Mouse (Mus musculus): ENCODE data around the gene Ranbp10.

Ranbp10 gene

GRCm38 (mm10) chr8:105826861-105827848, at the start of gene Ranbp10, which contains the start of gene Tsnaxip1:
Gene Ranbp10 (minus strand): TSS chr8:105827350.
Gene Tsnaxip1 (plus strand): TSS chr8:105827731.
- in situ Hi-C loops (cut with MboI; ENCODE audit: low pct_unique_long_range_greater_than_20kb in 1 of 2, low sequenced_read_pairs in 2 of 2, unreplicated experiment in 1 of 2), result no loop called here

GRCm38 (mm10) chr8:105874301-105874700, 47.2 kb upstream of the Ranbp10 start:
- in situ Hi-C loops (cut with MboI; ENCODE audit: low pct_unique_long_range_greater_than_20kb in 1 of 2, low sequenced_read_pairs in 2 of 2, unreplicated experiment in 1 of 2), result no loop called here

DNA sequence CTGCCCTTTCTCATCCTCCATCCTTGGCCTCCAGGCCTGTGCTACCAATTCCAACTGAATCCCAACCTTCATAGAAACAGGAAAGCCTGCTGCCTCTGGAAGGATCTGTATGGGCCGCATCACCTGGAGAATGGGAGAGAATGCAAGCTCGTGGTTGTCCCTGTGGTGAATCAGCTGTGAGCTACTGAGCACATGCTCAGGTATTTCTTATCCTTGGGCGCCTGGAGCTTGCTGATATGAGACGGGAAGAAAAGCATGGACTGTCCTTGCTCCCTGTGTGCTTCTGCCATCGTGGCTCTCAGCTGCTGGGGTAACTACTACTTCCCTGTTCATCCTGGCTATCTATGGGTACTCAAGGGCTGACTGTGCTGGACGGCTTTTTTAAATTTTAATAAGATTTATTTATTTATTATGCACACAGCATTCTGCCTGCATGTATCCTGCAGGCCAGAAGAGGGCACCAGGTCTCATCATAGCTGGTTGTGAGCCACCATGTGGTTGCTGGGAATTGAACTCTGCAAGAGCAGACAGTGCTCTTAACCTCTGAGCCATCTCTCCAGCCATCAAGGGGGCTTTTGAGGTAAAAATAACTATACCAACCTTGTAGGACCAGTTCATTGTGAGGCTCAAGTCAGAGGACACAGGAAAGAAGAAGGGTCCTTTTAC, 39.3 kb upstream of the Ranbp10 start:
- in situ Hi-C loops (cut with MboI; ENCODE audit: low pct_unique_long_range_greater_than_20kb in 1 of 2, low sequenced_read_pairs in 2 of 2, unreplicated experiment in 1 of 2), result no loop called here

DNA sequence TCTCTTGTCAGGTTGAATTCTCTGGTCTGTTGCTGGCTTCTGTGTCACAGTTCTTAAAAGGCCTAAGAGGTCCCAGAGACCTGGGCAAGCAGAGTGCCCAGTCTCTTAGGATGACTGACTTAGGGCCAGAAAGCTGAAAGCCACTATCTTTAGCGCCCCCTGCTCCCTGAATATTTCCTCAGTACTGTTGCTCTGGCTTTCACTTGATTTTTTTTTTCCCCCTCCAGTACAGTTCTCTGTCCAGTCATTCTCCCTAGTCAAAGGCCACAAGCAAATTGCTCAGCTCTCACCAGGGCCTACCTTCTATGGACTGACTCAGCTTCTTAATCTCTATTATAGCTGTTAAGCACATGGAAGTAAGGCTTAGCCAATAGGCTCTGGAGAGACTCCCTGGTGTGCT, 34.8 kb upstream of the Ranbp10 start:
- in situ Hi-C loops (cut with MboI; ENCODE audit: low pct_unique_long_range_greater_than_20kb in 1 of 2, low sequenced_read_pairs in 2 of 2, unreplicated experiment in 1 of 2), result no loop called here

GRCm38 (mm10) chr8:105860143-105860981, 33.2 kb upstream of the Ranbp10 start, which contains the start of gene Nutf2:
Gene Nutf2 (plus strand): TSS chr8:105860580.
- in situ Hi-C loops (cut with MboI; ENCODE audit: low pct_unique_long_range_greater_than_20kb in 1 of 2, low sequenced_read_pairs in 2 of 2, unreplicated experiment in 1 of 2), result no loop called here

- in situ Hi-C loops (cut with MboI; ENCODE audit: low pct_unique_long_range_greater_than_20kb in 1 of 2, low sequenced_read_pairs in 2 of 2, unreplicated experiment in 1 of 2), result no loop called here
Observed at GRCm38 (mm10) chr8:105859314-105859713, 32.2 kb upstream of the Ranbp10 start.

DNA sequence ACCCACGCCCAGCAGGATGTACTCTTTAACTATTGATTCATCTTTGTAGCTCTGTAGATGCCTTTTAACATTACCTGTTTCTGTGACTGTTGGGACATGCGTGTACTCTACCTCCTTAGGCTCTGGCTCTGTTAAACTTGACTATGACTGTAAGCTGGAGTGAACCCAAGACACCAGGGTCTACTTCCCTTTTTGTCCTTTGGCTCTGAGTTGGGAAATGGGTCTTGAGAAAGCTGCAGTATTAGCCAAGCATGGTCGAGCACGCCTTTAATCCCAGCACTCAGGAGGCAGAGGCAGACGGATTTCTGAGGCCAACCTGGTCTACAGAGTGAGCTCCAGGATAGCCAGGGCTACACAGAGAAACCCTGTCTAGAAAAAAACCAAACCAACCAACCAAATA, 31.3 kb upstream of the Ranbp10 start:
- in situ Hi-C loops (cut with MboI; ENCODE audit: low pct_unique_long_range_greater_than_20kb in 1 of 2, low sequenced_read_pairs in 2 of 2, unreplicated experiment in 1 of 2), result no loop called here

- in situ Hi-C loops (cut with MboI; ENCODE audit: low pct_unique_long_range_greater_than_20kb in 1 of 2, low sequenced_read_pairs in 2 of 2, unreplicated experiment in 1 of 2), result no loop called here
Observed at GRCm38 (mm10) chr8:105856168-105856835, 29.2 kb upstream of the Ranbp10 start.

DNA sequence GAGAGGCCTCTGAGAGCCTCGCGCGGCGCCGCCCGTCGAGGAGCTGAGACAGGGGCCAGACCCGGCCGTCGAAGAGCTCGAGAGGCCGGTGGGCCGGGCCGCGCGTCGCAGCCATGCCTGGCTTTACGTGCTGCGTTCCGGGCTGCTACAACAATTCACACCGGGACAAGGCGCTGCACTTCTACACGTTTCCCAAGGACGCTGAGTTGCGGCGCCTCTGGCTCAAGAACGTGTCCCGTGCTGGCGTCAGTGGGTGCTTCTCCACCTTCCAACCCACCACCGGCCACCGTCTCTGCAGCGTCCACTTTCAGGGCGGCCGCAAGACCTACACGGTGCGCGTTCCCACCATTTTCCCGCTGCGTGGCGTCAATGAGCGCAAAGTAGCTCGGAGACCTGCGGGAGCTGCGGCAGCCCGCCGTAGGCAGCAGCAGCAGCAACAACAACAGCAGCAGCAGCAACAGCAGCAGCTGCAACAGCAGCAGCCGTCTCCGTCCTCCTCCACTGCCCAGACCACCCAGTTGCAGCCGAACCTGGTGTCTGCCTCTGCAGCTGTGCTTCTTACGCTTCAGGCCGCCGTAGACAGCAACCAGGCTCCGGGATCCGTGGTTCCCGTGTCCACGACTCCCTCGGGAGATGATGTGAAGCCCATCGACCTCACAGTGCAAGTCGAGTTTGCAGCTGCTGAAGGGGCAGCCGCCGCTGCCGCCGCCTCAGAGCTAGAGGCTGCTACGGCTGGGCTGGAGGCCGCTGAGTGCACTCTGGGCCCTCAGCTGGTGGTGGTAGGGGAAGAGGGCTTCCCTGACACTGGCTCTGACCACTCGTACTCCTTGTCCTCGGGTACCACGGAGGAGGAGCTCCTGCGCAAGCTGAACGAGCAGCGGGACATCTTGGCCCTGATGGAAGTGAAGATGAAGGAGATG, 28.4 kb upstream of the Ranbp10 start:
- in situ Hi-C loops (cut with MboI; ENCODE audit: low pct_unique_long_range_greater_than_20kb in 1 of 2, low sequenced_read_pairs in 2 of 2, unreplicated experiment in 1 of 2), result no loop called here

DNA sequence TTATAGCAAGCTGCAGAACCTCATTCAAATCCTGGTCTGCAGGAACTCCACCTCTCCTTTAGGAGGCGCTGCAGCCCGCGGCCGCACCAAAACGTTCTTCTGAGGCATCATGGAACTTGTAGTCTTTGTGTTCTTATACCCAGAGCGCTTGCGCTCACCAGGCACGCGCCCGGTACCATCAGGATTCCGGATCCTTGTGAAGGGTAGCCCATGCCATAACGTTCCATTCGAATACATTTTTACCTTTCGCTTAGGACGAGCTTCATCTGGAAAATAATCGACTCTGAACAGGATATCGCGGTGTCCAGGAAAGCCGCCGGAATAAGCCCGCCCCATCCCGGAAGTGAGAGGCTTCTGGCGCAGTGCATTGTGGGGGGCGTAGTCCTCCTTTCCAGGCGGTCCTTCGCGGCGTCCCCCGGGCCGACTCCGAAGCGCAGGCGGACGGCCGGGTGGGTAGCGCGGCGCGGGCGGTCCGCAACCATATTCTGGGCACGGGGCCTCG, 27.6 kb upstream of the Ranbp10 start, which contains the start of gene Thap11:
TSS of gene Thap11 (plus strand) at position 418 of the 502 bp plus-strand sequence.
- in situ Hi-C loops (cut with MboI; ENCODE audit: low pct_unique_long_range_greater_than_20kb in 1 of 2, low sequenced_read_pairs in 2 of 2, unreplicated experiment in 1 of 2), result no loop called here

GRCm38 (mm10) chr8:105854303-105854702, 27.2 kb upstream of the Ranbp10 start:
- in situ Hi-C loops (cut with MboI; ENCODE audit: low pct_unique_long_range_greater_than_20kb in 1 of 2, low sequenced_read_pairs in 2 of 2, unreplicated experiment in 1 of 2), result no loop called here

GRCm38 (mm10) chr8:105853178-105853577, 26.0 kb upstream of the Ranbp10 start, which contains the start of gene Cenpt:
Gene Cenpt (minus strand): TSS chr8:105853278.
- in situ Hi-C loops (cut with MboI; ENCODE audit: low pct_unique_long_range_greater_than_20kb in 1 of 2, low sequenced_read_pairs in 2 of 2, unreplicated experiment in 1 of 2), result no loop called here

GRCm38 (mm10) chr8:105852146-105852729, 25.1 kb upstream of the Ranbp10 start:
- in situ Hi-C loops (cut with MboI; ENCODE audit: low pct_unique_long_range_greater_than_20kb in 1 of 2, low sequenced_read_pairs in 2 of 2, unreplicated experiment in 1 of 2), result no loop called here

- in situ Hi-C loops (cut with MboI; ENCODE audit: low pct_unique_long_range_greater_than_20kb in 1 of 2, low sequenced_read_pairs in 2 of 2, unreplicated experiment in 1 of 2), result no loop called here
Observed at GRCm38 (mm10) chr8:105851651-105852143, 24.5 kb upstream of the Ranbp10 start.

GRCm38 (mm10) chr8:105850611-105851010, 23.5 kb upstream of the Ranbp10 start:
- in situ Hi-C loops (cut with MboI; ENCODE audit: low pct_unique_long_range_greater_than_20kb in 1 of 2, low sequenced_read_pairs in 2 of 2, unreplicated experiment in 1 of 2), result no loop called here

- in situ Hi-C loops (cut with MboI; ENCODE audit: low pct_unique_long_range_greater_than_20kb in 1 of 2, low sequenced_read_pairs in 2 of 2, unreplicated experiment in 1 of 2), result no loop called here
Observed at GRCm38 (mm10) chr8:105850014-105850413, 22.9 kb upstream of the Ranbp10 start.

All from mouse embryonic stem cell (cell line).